Mouse (Mus musculus) liver, embryonic 11.5 days (tissue): ENCODE results near the gene Paf1. TPM values are rescaled to one million over a fixed set of nuclear protein-coding genes. Genes with fewer than 3 reads are reported as not detected.
A peak's percentile ranks its signal among the peaks of the same experiment; 100 is the strongest.

Experiments used
- ATAC-seq: fragments of 200-750 bp; cut with Nextera tagmentation; replicated peaks from 2 replicates; pipeline ENCODE4 v1.8.0; 2017; ENCODE audit warnings: moderate number of reproducible peaks, mild to moderate bottlenecking, moderate TSS enrichment, moderate library complexity; ENCODE audit not compliant: low FRiP score
- DNase-seq: peaks from one replicate; pipeline ENCODE4 v3.0.0-alpha.2; 2017; ENCODE audit warnings: low spot score
- H3K27ac ChIP-seq: fragments of 300-500 bp; sonication (generic); 2 replicates; pipeline ENCODE4 v1.5.1; 2014; ENCODE audit warnings: mild to moderate bottlenecking, low read depth, low read length, control low read depth
- H3K27me3 ChIP-seq: fragments of 300-500 bp; sonication (generic); replicated peaks from 2 replicates; pipeline ENCODE4 v1.6.1; 2014; ENCODE audit warnings: low read length, mixed read lengths; ENCODE audit not compliant: control insufficient read depth, insufficient read depth
- H3K36me3 ChIP-seq: fragments of 300-500 bp; sonication (generic); 2 replicates; pipeline ENCODE4 v1.6.1; 2014; ENCODE audit warnings: mild to moderate bottlenecking, low read length, moderate library complexity, mixed read lengths; ENCODE audit not compliant: control insufficient read depth, insufficient read depth
- H3K4me1 ChIP-seq: fragments of 300-500 bp; sonication (generic); replicated peaks from 2 replicates; pipeline ENCODE4 v1.6.1; 2014; ENCODE audit warnings: low read length, mixed read lengths; ENCODE audit not compliant: control insufficient read depth, insufficient read depth
- H3K4me2 ChIP-seq: fragments of 300-500 bp; sonication (generic); 2 replicates; pipeline ENCODE4 v1.6.1; 2014; ENCODE audit warnings: mild to moderate bottlenecking, control low read depth, moderate library complexity
- H3K4me3 ChIP-seq: fragments of 300-500 bp; sonication (generic); 2 replicates; pipeline ENCODE4 v1.5.1; 2014; ENCODE audit warnings: low read depth, low read length, control low read depth
- H3K9ac ChIP-seq: fragments of 300-500 bp; sonication (generic); 2 replicates; pipeline ENCODE4 v1.6.1; 2014; ENCODE audit warnings: low read depth, low read length, control low read depth
- H3K9me3 ChIP-seq: fragments of 300-500 bp; sonication (generic); 2 replicates; pipeline ENCODE4 v1.6.1; 2016; ENCODE audit warnings: low read length, inconsistent platforms, mixed read lengths; ENCODE audit not compliant: control insufficient read depth
- WGBS: fragments of 180-500 bp; shearing (Covaris S2); extraction: QIAGEN DNeasy Blood & Tissue Kit; methylation state at CpG from one replicate; pipeline ENCODE4 v1.1.7; 2014; 5-methylcytosine and 5-hydroxymethylcytosine counted together
- polyA plus RNA-seq: library from polyadenylated mRNA; unstranded; fragments of >200 nt; fragmentation: Nextera tagmentation; extraction: Ambion mirVana; gene quantifications from 2 replicates; pipeline ENCODE4 v1.2.1, GENCODE M21; 2014

The Paf1 gene
- polyA plus RNA-seq, 1 experiment from 2014 or later = 58.6 TPM

DNA sequence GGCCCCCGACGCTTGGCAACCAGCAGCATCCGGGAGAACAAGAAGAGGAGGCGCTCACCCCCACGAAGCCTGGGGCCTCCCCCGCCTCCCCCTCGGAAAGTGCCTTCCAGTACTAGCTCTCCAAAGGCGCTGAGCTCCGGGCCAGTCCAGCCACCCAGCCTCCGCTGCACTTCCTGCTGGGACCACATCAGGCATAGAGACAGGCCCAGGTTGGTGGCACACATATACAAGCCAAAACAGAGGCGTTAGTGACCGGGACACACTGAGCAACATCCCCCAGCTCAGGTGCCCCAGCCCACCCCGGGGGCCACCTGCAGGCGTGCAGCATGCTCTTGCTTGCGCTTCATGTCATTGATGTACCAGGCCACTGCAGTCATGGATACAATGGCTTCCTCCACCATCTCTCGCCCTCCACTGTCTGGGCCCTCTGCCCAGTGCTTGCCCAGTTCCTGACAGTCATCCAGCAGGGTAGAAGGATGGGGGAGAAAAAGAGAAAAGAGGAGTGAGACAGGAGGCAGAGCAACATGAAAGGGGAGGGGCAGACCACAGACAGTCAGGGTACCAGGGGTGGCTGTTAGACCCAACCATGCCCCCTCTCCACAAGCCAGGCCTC lies 25.0 kb upstream of the Paf1 start:
- Histone ChIP-seq H3K9me3 (no peaks in the 10 kb centered on the region), H3K4me3 (no peak overlapping the region), H3K4me1 (peaks cover 14% of the 10 kb centered on the region), H3K27me3 (no peaks in the 10 kb centered on the region), H3K9ac (no peak overlapping the region), H3K36me3 (peaks cover 20% of the 10 kb centered on the region), H3K27ac (no peak overlapping the region), H3K4me2 (no peak overlapping the region)
- 87% methylated on average over 16 of the region's 16 CpGs for WGBS
- ATAC-seq (no peak), DNase-seq (no peak)

DNA sequence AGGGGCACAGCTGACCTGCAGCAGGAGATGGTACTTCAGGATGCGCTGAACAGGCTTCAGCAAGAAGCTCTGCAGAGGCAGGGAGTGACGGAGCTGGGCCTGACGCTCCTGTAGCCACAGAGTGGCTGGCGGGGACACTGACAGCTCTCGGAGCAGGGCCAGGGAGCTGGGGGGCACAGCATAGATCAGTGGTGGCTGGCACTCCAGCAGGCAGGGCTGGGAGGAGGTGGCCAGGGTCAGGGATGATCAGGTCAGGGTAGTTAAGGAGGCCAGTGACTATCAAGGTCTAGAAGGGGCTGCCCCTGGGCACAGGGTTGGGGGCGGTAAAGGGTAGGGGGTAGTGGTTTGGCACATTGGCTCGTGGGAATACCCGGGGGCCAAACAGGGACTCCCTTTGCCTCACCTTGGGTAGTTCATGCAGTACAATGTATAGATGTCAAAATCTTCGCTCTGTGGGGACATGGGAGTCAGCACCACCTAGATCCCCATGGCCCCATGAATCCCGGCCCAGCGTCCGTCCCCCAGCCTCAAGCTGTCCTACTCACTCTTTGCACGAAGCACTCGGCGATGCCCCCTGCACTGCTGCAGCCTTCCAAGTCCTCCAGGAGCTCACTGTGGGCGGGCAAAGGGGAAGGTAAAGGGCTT lies 24.4 kb upstream of the Paf1 start:
- ATAC-seq = no peak

DNA sequence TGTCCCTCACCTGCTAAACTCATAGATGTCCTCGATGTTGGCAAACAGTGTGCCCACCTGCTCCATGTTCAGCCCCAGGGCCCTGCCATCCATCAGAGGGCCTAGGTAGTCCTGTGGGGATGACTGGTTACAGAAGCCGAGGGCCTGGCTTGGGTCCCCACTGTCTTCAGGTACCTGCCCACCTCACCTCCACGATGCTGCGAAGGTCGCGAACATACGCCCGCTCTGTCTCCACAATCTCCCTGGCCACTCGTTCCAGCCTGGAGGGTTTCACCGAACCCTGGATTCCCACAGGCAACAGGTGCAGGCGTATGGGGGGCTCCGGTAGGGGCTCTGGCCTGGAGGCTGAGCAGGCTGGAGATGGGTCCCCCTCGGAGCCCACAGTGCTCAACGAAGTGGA lies 22.7 kb upstream of the Paf1 start:
- Histone ChIP-seq H3K27ac (no peak overlapping the region), H3K4me2 (peak overlapping the region; percentile 100), H3K27me3 (no peaks in the 10 kb centered on the region), H3K9me3 (no peaks in the 10 kb centered on the region), H3K36me3 (peaks cover 8% of the 10 kb centered on the region), H3K4me3 (0 out of 2 replicates have a peak overlapping the region, but pooled peaks have one; percentile 80), H3K4me1 (peaks cover 23% of the 10 kb centered on the region), H3K9ac (no peak overlapping the region)
- DNase-seq (no peak), ATAC-seq (no peak)
- 93% methylated on average over 14 of the region's 14 CpGs for WGBS

More for the DNA sequence above, 24.4 kb upstream of the Paf1 start:
- Histone ChIP-seq H3K27ac (no peak overlapping the region), H3K4me3 (no peak overlapping the region; the same call in 1 of the 2 replicates), H3K9me3 (no peaks in the 10 kb centered on the region), H3K36me3 (peaks cover 19% of the 10 kb centered on the region), H3K4me2 (no peak overlapping the region; the same call in 1 of the 2 replicates), H3K4me1 (peaks cover 14% of the 10 kb centered on the region), H3K27me3 (no peaks in the 10 kb centered on the region), H3K9ac (no peak overlapping the region)
- no peak for DNase-seq
- 87% methylated on average over 16 of the region's 16 CpGs for WGBS

DNA sequence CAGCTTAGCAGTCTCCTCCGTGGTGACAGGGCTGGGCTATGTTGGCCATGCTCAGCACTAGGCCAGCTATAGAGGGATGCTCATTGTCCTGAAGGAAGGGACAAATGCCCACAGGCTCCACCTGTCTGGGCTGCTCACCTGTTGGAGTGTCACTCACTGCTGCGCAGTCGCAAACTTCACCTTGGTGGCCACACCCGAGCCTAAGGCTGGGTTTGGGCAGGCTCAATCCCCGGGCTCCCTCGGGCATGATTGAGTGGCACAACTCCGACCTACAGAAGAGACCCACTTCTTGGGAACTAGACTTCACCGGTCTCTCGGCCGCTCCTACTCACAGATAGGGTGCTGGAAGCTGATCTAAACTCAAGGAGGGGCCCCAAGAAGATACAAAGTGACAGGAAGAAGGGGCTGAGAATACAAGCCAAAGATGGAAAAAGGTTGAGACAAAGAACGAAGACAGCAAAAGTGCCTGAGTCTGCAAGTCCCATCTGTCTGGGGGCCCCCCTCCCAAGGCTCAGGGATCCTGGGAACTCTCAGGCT lies 21.7 kb upstream of the Paf1 start:
- Histone ChIP-seq H3K9me3 (no peaks in the 10 kb centered on the region), H3K4me3 (peak overlapping the region; percentile 80), H3K4me1 (peaks cover 26% of the 10 kb centered on the region), H3K36me3 (peaks cover 8% of the 10 kb centered on the region; the same call in 1 of the 2 replicates), H3K4me2 (peak overlapping the region; percentile 100), H3K9ac (peak overlapping the region; percentile 82), H3K27me3 (no peaks in the 10 kb centered on the region), H3K27ac (peak overlapping the region; percentile 93)
- WGBS = 10% methylated on average over 11 of the region's 11 CpGs
- DNase-seq = no peak
- no peak for ATAC-seq

DNA sequence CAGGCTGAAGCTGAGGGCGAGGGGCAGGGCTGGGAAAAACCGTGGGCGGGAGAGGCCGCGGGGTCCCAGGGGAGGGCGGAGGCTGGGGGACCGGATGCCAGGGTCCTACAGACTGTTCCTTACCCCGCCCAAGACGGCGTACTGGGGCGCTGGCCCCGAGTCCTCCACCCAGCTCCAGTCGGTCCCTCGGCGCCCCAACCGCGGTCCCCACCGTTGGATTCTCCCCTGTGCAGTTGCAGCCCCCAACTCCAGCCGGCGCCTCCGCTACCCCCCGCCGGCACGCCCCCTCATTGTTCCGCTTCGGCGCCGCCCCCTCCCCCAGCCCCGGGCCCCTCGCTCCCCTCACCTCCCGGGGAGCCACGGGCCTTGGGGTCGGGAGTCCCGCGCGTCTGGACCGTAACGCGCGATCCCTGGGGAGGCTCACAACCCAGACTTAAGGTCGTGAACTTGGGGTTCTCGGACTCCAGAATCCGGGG lies 21.2 kb upstream of the Paf1 start:
- DNase-seq (peak; percentile 69), ATAC-seq (no peak)
- H3K9me3 ChIP-seq = no peaks in the 10 kb centered on the region
- peak overlapping the region; percentile 80 for H3K4me3 ChIP-seq
- H3K27me3 ChIP-seq = no peaks in the 10 kb centered on the region
- peak overlapping the region; percentile 93 for H3K27ac ChIP-seq
- H3K36me3 ChIP-seq = peaks cover 8% of the 10 kb centered on the region; the same call in 1 of the 2 replicates
- WGBS = under 1% methylated on average over 42 of the region's 43 CpGs
- peaks cover 31% of the 10 kb centered on the region for H3K4me1 ChIP-seq
- H3K9ac ChIP-seq = peak overlapping the region; percentile 82
- H3K4me2 ChIP-seq = peak overlapping the region; percentile 100

DNA sequence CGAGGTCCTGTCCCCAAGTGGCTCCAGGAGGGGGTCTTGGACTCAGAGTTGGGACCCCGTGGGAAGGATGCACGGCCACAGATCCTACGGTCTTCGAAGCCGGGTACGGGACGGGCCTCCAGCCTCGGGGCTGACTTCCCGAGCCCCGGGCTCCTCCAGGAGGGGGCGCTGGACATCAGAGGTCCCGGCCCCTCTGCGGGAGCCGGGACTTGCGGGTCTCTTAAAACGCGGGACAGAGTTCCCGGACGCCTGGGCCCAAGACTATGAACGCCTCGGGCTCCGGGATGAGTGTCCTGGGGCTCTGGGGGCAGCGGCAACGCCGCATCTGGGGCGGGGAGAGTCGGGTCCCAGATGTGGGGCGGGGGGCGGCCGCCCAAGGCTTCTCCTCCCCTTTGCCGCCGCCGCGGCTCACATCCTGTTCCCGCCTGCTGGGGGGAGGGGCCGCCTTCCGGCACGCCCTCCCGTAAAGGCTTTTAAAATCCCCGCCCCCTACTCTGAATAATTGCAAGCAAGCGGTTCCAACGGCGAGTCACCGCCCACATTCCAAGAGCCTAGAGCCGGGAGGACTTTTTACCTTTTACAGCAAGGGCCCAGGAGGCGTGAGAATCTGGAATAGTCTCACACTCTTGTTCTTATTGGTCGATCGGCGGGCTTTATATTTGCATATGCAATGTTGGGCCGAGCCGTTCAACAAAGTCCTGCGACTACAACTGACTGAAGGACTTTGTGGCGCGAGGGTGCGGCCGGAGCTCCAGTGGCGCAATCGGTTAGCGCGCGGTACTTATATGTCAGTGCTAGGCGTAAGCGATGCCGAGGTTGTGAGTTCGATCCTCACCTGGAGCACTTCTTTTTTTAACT lies 20.3 kb upstream of the Paf1 start, which contains the start of gene Plekhg2:
Gene Plekhg2 (minus strand): TSS at position 349 of the 858 bp plus-strand sequence.
- DNase-seq = peak; percentile 99
- Histone ChIP-seq H3K9me3 (no peaks in the 10 kb centered on the region), H3K36me3 (peaks cover 3% of the 10 kb centered on the region; the same call in 1 of the 2 replicates), H3K4me3 (peak within 1 kb of the TSS; percentile 80), H3K4me2 (peak within 1 kb of the TSS; percentile 100), H3K4me1 (peaks cover 39% of the 10 kb centered on the region), H3K27ac (peak within 1 kb of the TSS; percentile 93), H3K27me3 (no peaks in the 10 kb centered on the region), H3K9ac (peak within 1 kb of the TSS; percentile 82)
- WGBS = under 1% methylated on average over 66 of the region's 66 CpGs
- peak; percentile 86 for ATAC-seq

DNA sequence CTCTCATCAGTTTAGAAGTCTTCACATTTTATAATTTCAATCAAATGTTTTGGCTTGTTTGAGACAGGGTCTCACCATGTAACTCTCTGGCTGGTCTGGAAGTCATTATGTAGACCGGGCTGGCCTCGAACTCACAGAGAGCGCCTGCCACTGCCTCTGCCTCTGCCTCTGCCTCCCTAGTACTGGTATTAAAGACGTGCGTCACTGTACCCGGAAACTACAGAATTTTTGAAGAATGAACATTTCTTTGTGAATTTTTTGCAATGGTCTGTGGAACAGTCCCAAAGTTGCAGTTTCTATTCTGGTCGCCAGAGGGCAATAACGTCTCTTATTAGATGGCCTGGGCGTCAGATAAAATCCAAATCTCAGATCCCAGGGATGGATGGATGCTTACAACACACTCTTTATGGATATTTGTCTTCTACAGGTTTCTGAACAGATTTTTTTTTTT lies 19.6 kb upstream of the Paf1 start:
- peak; percentile 3; the same call in 1 of the 2 replicates for ATAC-seq

More for the DNA sequence above, 19.6 kb upstream of the Paf1 start:
- no peaks in the 10 kb centered on the region for H3K9me3 ChIP-seq
- no peaks in the 10 kb centered on the region for H3K27me3 ChIP-seq
- peak overlapping the region; percentile 80 for H3K4me3 ChIP-seq
- peaks cover 10% of the 10 kb centered on the region for H3K36me3 ChIP-seq
- peaks cover 46% of the 10 kb centered on the region for H3K4me1 ChIP-seq
- H3K27ac ChIP-seq = peak overlapping the region; percentile 93; the same call in 1 of the 2 replicates
- peak overlapping the region; percentile 100 for H3K4me2 ChIP-seq
- under 1% methylated on average over 9 of the region's 9 CpGs for WGBS
- H3K9ac ChIP-seq = peak overlapping the region; percentile 58; the same call in 1 of the 2 replicates
- peak; percentile 57 for DNase-seq
